Mouse (Mus musculus) embryonic facial prominence, embryonic 14.5 days (tissue): ENCODE data around the gene Gfpt1. TPM values are rescaled to one million over a fixed set of nuclear protein-coding genes. Genes with fewer than 3 reads are reported as not detected.

Source experiments
- ATAC-seq: fragments of 200-750 bp; cut with Nextera tagmentation; 2 replicates; pipeline ENCODE4 v1.8.0; 2017; ENCODE audit warnings: low read depth, moderate number of reproducible peaks, moderate TSS enrichment
- DNase-seq: peaks from one replicate; pipeline ENCODE4 v3.0.0-alpha.2; 2015; ENCODE audit warnings: low spot score
- H3K27ac ChIP-seq: fragments of 300-500 bp; sonication (generic); replicated peaks from 2 replicates; pipeline ENCODE4 v1.5.1; 2014; ENCODE audit warnings: low read depth, mild to moderate bottlenecking, low read length, moderate library complexity
- H3K27me3 ChIP-seq: fragments of 300-500 bp; sonication (generic); replicated peaks from 2 replicates; pipeline ENCODE4 v1.6.1; 2014; ENCODE audit warnings: low read length; ENCODE audit not compliant: control insufficient read depth, insufficient read depth
- H3K36me3 ChIP-seq: fragments of 300-500 bp; sonication (generic); 2 replicates; pipeline ENCODE4 v1.6.1; 2014; ENCODE audit warnings: low read length, mixed read lengths; ENCODE audit not compliant: control insufficient read depth, insufficient read depth
- H3K4me1 ChIP-seq: fragments of 300-500 bp; sonication (generic); 2 replicates; pipeline ENCODE4 v1.6.1; 2014; ENCODE audit warnings: antibody characterized with exemption, low read length; ENCODE audit not compliant: control insufficient read depth, insufficient read depth
- H3K4me2 ChIP-seq: fragments of 300-500 bp; sonication (generic); 2 replicates; pipeline ENCODE4 v1.6.1; 2014; ENCODE audit warnings: low read depth, mild to moderate bottlenecking, low read length, moderate library complexity, mixed read lengths
- H3K4me3 ChIP-seq: fragments of 300-500 bp; sonication (generic); 2 replicates; pipeline ENCODE4 v1.5.1; 2014; ENCODE audit warnings: low read depth, mild to moderate bottlenecking, low read length
- H3K9ac ChIP-seq: fragments of 300-500 bp; sonication (generic); 2 replicates; pipeline ENCODE4 v1.6.1; 2014; ENCODE audit warnings: low read depth, mild to moderate bottlenecking, low read length, moderate library complexity, mixed read lengths
- H3K9me3 ChIP-seq: fragments of 300-500 bp; sonication (generic); 2 replicates; pipeline ENCODE4 v1.6.1; 2016; ENCODE audit warnings: low read length; ENCODE audit not compliant: control insufficient read depth
- WGBS: fragments of 180-500 bp; shearing (Covaris S2); extraction: QIAGEN DNeasy Blood & Tissue Kit; methylation state at CpG from one replicate; pipeline ENCODE4 v1.1.7; 2014; 5-methylcytosine and 5-hydroxymethylcytosine counted together
- polyA plus RNA-seq: library from polyadenylated mRNA; unstranded; fragments of >200 nt; fragmentation: Nextera tagmentation; extraction: Ambion mirVana; gene quantifications from 2 replicates; pipeline ENCODE4 v1.2.1, GENCODE M21; 2014

Gfpt1 gene
- polyA plus RNA-seq, 1 experiment from 2014 or later: 22.7 TPM

DNA sequence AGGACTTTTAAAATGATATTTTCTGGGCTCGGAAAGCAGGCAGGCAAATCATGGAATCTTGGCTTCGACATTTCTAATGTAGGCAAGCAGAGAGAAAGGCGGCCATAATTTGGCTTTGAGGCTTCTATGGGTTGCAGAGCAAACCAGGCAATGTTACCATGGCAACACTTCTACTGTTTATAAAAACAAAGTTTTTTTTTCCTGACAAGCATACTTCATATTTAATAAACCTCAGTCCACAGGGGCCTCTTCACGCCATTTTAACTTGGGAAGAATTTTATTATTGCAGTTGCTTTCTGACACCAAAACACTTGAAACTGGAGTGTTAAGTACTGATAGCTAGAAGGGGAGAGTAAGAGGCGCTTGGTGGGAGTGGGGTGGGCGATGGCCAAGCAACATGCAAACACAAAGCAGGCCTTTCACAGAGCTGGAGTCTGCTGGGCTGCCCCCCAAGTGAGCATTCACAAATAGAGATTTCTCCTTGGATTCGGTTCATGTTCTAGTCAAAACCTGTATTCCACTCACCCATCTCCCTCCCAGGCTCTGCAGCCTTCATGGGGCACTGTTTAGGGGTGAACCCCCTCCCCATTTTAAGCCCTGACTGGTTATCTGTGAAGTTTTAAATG lies 57.1 kb downstream of the Gfpt1 start:
- Histone ChIP-seq H3K4me1 (peaks cover 30% of the 10 kb centered on the region), H3K36me3 (no peaks in the 10 kb centered on the region), H3K27me3 (no peaks in the 10 kb centered on the region), H3K9me3 (no peaks in the 10 kb centered on the region), H3K4me3 (no peak overlapping the region), H3K9ac (peak overlapping the region; percentile 47), H3K4me2 (no peak overlapping the region), H3K27ac (peak overlapping the region; percentile 75)
- ATAC-seq (peak; percentile 45; the same call in 1 of the 2 replicates), DNase-seq (peak; percentile 92)
- 35% methylated on average over 7 of the region's 7 CpGs for WGBS

DNA sequence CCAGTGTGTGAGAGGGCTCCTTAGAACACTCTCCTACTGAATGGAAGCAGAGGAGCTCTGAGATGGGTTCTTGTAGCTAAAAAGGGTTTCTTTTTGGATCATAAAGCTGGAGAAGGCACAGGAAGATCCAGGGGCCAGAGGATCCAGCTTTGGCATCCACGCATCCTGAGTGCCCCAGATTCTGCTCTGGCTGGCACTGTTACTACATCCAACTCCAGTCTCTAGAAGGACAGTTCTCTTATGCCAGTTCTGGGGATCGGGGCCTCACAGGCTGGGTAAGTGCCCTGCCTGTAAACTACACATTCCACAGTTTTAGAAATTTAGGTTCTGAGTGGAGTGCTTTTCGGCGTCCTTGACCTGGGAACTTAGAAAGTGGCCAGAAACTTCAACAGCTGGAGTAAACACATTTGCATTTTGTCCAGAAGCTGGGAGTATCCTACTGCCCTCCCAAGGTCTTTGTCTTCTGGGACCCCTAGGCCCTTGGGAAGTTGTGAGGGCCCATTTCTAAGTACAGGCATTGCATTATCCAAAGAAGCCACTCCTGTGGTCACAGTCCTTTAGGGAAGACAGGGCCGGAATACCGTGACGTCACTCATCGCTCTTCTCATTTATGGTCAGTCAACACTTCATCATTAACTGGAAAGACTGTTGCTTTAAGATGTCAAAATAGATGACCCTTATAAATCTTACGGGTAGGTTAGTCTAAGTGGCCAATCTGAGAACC lies 57.8 kb downstream of the Gfpt1 start:
- Histone ChIP-seq H3K9me3 (no peaks in the 10 kb centered on the region), H3K27me3 (no peaks in the 10 kb centered on the region), H3K4me2 (no peak overlapping the region), H3K27ac (peak overlapping the region; percentile 75), H3K36me3 (no peaks in the 10 kb centered on the region), H3K9ac (peak overlapping the region; percentile 47; the same call in 1 of the 2 replicates), H3K4me1 (peaks cover 30% of the 10 kb centered on the region), H3K4me3 (no peak overlapping the region)
- ATAC-seq: no peak
- no peak for DNase-seq
- 84% methylated on average over 9 of the region's 9 CpGs for WGBS

DNA sequence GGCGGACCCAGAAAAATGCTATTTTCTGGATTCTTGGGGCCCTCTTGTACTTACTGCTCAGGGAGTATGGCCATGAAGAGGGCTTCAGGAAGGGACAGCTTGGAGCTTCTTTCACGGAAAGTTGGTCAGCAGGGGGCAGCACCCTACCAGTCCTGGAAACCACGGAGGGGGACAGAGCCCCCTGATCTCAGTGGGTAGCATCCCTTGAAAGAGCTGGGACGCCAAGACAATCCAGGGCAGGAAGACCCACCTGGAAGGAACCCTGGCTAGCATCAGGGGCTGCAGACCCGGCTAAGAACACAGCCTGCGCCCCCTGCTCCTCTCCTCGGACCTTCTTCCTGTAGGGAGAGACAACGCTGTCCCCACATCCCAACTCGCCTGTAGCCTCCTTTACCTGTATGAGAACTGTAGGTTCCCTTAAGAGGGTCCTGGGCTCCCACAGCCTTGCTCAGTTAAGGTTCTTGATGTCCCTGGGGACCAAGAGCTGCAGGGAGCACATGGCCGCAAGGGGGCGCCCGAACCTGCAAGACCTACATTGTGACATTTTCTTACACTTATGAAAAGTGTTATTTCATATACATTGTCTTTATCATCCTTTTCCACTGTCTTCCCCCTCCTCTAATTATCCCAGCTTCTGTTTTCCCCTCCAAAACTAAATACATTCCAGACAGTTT lies 58.8 kb downstream of the Gfpt1 start:
- peak; percentile 92 for DNase-seq
- Histone ChIP-seq H3K9me3 (no peaks in the 10 kb centered on the region), H3K9ac (peak overlapping the region; percentile 44; the same call in 1 of the 2 replicates), H3K36me3 (no peaks in the 10 kb centered on the region), H3K27me3 (no peaks in the 10 kb centered on the region), H3K4me1 (peaks cover 30% of the 10 kb centered on the region), H3K4me3 (peak overlapping the region; percentile 6; the same call in 1 of the 2 replicates), H3K27ac (0 out of 2 replicates have a peak overlapping the region, but pooled peaks have one; percentile 31), H3K4me2 (peak overlapping the region; percentile 53)
- 9% methylated on average over 12 of the region's 12 CpGs for WGBS
- ATAC-seq: peak; percentile 66

DNA sequence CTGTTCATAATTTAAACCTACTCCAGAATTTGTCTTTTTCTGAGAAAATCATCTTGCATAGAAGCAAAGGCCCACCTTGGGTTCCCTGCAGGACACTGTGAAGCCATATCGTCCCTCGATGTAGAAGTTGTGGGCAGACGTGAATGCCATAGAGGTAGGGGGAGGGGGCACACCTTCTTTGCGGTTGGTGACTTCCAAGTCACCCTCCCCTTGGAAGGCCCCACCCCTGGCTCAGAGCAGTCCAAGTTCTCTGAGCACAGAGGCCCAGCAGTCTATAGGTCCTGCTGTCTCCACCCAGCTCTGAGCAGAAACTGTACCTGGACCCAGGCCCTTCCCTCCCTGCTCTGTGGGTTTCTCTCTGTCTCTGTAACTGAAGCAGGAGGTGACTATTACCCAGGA lies 59.3 kb downstream of the Gfpt1 start:
- no peaks in the 10 kb centered on the region for H3K9me3 ChIP-seq
- ATAC-seq: peak; percentile 31; the same call in 1 of the 2 replicates
- no peak overlapping the region for H3K9ac ChIP-seq
- H3K4me2 ChIP-seq: no peak overlapping the region
- WGBS: 24% methylated on average over 4 of the region's 4 CpGs
- no peaks in the 10 kb centered on the region for H3K27me3 ChIP-seq
- H3K4me1 ChIP-seq: peaks cover 30% of the 10 kb centered on the region
- no peak overlapping the region for H3K4me3 ChIP-seq
- peak overlapping the region; percentile 56; the same call in 1 of the 2 replicates for H3K27ac ChIP-seq
- no peak for DNase-seq
- no peaks in the 10 kb centered on the region for H3K36me3 ChIP-seq

DNA sequence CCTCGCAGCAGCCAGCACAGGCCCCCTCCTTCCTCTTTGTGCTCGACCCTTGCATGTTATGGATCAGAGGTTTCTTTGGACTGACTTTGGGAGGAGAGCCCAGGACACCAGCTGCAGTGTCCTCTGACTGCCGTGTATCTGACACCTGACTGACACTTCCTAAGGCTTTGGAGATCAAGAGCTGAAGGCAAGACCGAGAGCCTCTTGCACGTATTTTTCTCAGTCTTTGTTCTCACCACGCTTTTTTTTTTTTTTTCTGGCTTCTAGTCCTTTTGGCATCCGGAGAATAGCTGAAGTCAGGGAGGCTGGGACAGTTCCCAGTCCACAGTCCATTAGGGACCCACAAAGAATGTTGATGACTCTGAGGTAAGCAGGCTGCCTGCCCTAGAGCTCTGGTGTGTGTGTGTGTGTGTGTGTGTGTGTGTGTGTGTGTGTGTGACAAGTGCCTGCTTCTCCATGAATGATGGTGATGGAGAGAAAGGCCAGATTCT lies 59.8 kb downstream of the Gfpt1 start:
- no peaks in the 10 kb centered on the region for H3K36me3 ChIP-seq
- no peak overlapping the region for H3K4me3 ChIP-seq
- H3K4me2 ChIP-seq: no peak overlapping the region
- no peaks in the 10 kb centered on the region for H3K9me3 ChIP-seq
- peak overlapping the region; percentile 25; the same call in 1 of the 2 replicates for H3K9ac ChIP-seq
- WGBS: 28% methylated on average over 6 of the region's 7 CpGs
- H3K27me3 ChIP-seq: no peaks in the 10 kb centered on the region
- H3K27ac ChIP-seq: peak overlapping the region; percentile 56; the same call in 1 of the 2 replicates
- H3K4me1 ChIP-seq: peaks cover 30% of the 10 kb centered on the region
- peak; percentile 72 for DNase-seq
- peak; percentile 1; the same call in 1 of the 2 replicates for ATAC-seq

DNA sequence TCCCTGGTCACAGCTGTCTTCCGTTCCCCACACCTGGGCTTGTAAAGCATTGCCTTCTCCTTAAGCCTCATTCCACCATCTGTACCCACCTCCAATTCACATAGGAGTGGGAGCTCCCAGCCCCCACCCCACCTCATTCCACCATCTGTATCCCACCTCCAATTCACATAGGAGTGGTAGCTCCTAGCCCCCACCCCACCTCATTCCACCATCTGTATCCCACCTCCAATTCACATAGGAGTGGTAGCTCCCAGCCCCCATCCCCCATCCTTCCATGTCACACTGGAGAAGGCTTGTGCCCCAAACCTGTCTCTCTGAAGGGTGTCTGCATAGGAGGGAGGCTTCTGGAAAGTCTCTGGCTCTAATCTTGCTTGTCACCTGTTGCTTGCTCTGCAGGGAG lies 60.7 kb downstream of the Gfpt1 start:
- peak overlapping the region; percentile 33; the same call in 1 of the 2 replicates for H3K27ac ChIP-seq
- H3K4me1 ChIP-seq: peaks cover 30% of the 10 kb centered on the region

DNA sequence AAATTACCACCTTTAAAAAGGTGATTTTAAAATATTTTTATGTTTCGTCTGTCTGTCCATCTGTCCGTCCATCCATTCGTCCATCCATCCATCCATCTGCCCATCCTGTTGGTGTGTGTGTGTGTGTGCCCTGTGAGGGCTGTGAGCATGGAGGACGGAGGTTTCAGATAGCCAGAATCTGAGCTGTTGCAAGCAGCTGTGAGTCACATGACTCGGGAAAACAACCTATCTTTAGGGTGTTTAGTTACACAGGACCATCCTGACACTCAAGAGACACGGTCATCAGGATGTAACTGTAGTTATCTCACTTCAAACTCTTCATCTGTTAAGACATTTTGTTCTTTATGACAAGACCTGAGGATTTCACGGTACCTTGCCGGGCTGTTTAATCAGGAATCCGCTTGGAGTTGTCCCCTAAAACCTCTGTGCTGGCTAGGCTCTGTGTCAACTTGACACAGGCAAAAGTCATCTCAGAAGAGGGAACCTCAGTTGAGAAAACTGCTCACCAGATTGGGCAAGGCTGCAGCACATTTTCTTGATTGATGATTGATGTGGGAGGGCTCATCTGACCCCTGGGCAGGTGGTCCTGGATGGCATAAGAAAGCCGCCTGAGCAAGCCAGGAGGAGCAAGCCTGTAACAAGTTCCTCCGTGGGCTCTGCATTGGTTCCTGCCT lies 61.6 kb downstream of the Gfpt1 start, which contains the start of gene D6Ertd527e:
D6Ertd527e (plus strand) TSS at position 624 of the 674 bp plus-strand sequence.
- Histone ChIP-seq H3K9me3 (no peaks in the 10 kb centered on the region), H3K4me3 (no peak within 1 kb of the TSS), H3K9ac (no peak within 1 kb of the TSS), H3K27ac (no peak within 1 kb of the TSS), H3K36me3 (no peaks in the 10 kb centered on the region), H3K4me2 (no peak within 1 kb of the TSS), H3K4me1 (peaks cover 25% of the 10 kb centered on the region), H3K27me3 (no peaks in the 10 kb centered on the region)
- no peak for DNase-seq
- no peak for ATAC-seq
- 75% methylated on average over 11 of the region's 11 CpGs for WGBS

More for the DNA sequence above, 60.7 kb downstream of the Gfpt1 start:
- H3K9me3 ChIP-seq: no peaks in the 10 kb centered on the region
- H3K4me2 ChIP-seq: no peak overlapping the region
- no peak overlapping the region for H3K9ac ChIP-seq
- H3K27me3 ChIP-seq: no peaks in the 10 kb centered on the region
- ATAC-seq (no peak), DNase-seq (no peak)
- WGBS: 57% methylated on average over 1 of the region's 1 CpGs
- no peaks in the 10 kb centered on the region for H3K36me3 ChIP-seq
- no peak overlapping the region for H3K4me3 ChIP-seq

DNA sequence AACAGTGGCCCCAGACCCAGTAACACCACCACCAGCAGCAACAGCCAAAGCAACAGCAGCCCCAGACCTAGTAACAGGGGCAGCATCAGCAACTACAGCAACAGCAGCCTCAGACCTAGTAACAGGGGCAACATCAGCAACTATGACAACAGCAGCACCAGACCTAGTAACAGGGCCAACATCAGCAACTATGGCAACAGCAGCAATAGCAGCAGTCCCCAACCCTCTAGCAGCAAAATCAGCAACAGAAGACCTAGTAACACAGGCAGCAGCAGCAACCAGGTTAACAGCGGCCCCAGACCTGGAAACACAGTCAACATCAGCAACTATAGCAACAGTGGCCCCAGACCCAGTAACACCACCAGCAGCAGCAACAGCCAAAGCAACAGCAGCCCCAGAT lies 68.8 kb downstream of the Gfpt1 start:
- Histone ChIP-seq H3K36me3 (no peaks in the 10 kb centered on the region), H3K4me3 (no peak overlapping the region), H3K4me2 (no peak overlapping the region), H3K27ac (peak overlapping the region; percentile 72; the same call in 1 of the 2 replicates), H3K4me1 (no peaks in the 10 kb centered on the region), H3K9ac (no peak overlapping the region; the same call in 1 of the 2 replicates), H3K27me3 (no peaks in the 10 kb centered on the region), H3K9me3 (no peaks in the 10 kb centered on the region)
- no peak for DNase-seq
- WGBS: 78% methylated on average over 1 of the region's 1 CpGs
- peak; percentile 15; the same call in 1 of the 2 replicates for ATAC-seq
